Mouse (Mus musculus) ES-E14 (cell line): ENCODE data around the gene Gm5965.

Experiments
- CHD2 ChIP-seq: IDR thresholded peaks from 2 replicates; pipeline ENCODE4 v1.6.1; 2014; ENCODE audit warnings: mild to moderate bottlenecking, low read depth, low read length, inconsistent platforms
- MAFK ChIP-seq: IDR thresholded peaks from 2 replicates; pipeline ENCODE4 v1.6.1; 2014; ENCODE audit warnings: mild to moderate bottlenecking, low read depth, low read length, inconsistent platforms; ENCODE audit not compliant: insufficient read depth
- ZC3H11A ChIP-seq: IDR thresholded peaks from 2 replicates; pipeline ENCODE4 v1.6.1; 2012; ENCODE audit warnings: low read depth, mild to moderate bottlenecking, inconsistent platforms, low read length, borderline replicate concordance

DNA sequence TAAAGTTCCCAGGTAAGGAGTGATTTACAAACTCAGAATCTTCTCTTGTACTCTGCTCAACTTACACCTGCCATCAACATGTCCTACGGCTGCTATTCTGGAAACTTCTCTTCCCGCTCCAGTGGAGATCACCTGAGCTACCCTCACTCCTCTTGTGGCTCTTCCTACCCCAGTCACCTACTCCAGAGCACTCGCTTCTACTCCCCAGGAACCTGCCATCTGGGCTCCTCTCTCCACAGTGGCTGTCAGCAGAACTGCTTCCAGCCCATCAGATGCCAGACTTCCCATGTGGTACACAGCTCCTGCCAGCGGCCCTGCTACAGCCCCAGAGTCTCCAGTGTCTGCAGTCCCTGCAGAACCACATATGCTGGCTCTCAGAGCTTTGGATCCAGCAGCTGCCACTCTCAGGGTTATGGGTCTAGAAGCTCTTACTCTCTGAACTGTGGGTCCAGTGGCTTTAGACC lies 48.9 kb upstream of the Gm5965 start, which contains the start of gene Krtap13-1:
- no peak for TF ChIP-seq MAFK
- TF ChIP-seq ZC3H11A, result no peak
- TF ChIP-seq CHD2, result no peak
